Mouse (Mus musculus) E14TG2a.4 (cell line): ENCODE data around the gene M1ap.

Source experiments
- H3K27me3 ChIP-seq: 2 replicates; pipeline ENCODE4 v1.6.1; 2014; ENCODE audit warnings: low read length, control low read depth; ENCODE audit not compliant: insufficient read depth
- H3K36me3 ChIP-seq: 2 replicates; pipeline ENCODE4 v1.6.1; 2014; ENCODE audit warnings: low read length, control low read depth; ENCODE audit not compliant: insufficient read depth
- H3K4me1 ChIP-seq: replicated peaks from 2 replicates; pipeline ENCODE4 v1.6.1; 2014; ENCODE audit warnings: low read depth, low read length, control low read depth
- H3K4me3 ChIP-seq: replicated peaks from 2 replicates; pipeline ENCODE4 v1.5.1; 2014; ENCODE audit warnings: mild to moderate bottlenecking, low read length
- H3K9me3 ChIP-seq: 2 replicates; pipeline ENCODE4 v1.6.1; 2014; ENCODE audit warnings: low read length, control low read depth
- CTCF ChIP-seq: conservative IDR thresholded peaks from 2 replicates; pipeline ENCODE4 v1.5.1; 2014; ENCODE audit warnings: low read length
- NANOG ChIP-seq: IDR thresholded peaks from 2 replicates; pipeline ENCODE4 v1.6.1; 2014; ENCODE audit warnings: borderline replicate concordance, low read length, mixed read lengths
- POU5F1 ChIP-seq: IDR thresholded peaks from 2 replicates; pipeline ENCODE4 v1.6.1; 2014; ENCODE audit warnings: low read length, borderline replicate concordance

M1ap gene

GRCm38 (mm10) chr6:82997511-82998102 is 50.9 kb downstream of the M1ap start:
- peaks cover 4% of the 10 kb centered on the region; the same call in 1 of the 2 replicates for H3K4me1 ChIP-seq
- no peaks in the 10 kb centered on the region for H3K36me3 ChIP-seq
- H3K9me3 ChIP-seq = no peaks in the 10 kb centered on the region
- peaks cover 13% of the 10 kb centered on the region for H3K27me3 ChIP-seq
- H3K4me3 ChIP-seq = no peak overlapping the region
- TF ChIP-seq POU5F1 (no peak), CTCF (no peak), NANOG (no peak)

GRCm38 (mm10) chr6:82998326-82998725 is 51.6 kb downstream of the M1ap start:
- no peak overlapping the region for H3K4me3 ChIP-seq
- peaks cover 4% of the 10 kb centered on the region; the same call in 1 of the 2 replicates for H3K4me1 ChIP-seq
- TF ChIP-seq POU5F1 (no peak), CTCF (no peak), NANOG (no peak)
- peaks cover 13% of the 10 kb centered on the region for H3K27me3 ChIP-seq
- no peaks in the 10 kb centered on the region for H3K9me3 ChIP-seq
- H3K36me3 ChIP-seq = no peaks in the 10 kb centered on the region

- Histone ChIP-seq H3K4me3 (no peak overlapping the region), H3K36me3 (no peaks in the 10 kb centered on the region), H3K4me1 (peaks cover 4% of the 10 kb centered on the region; the same call in 1 of the 2 replicates), H3K27me3 (peaks cover 8% of the 10 kb centered on the region), H3K9me3 (no peaks in the 10 kb centered on the region)
- no peak for TF ChIP-seq CTCF
- no peak for TF ChIP-seq NANOG
- no peak for TF ChIP-seq POU5F1
Measured at GRCm38 (mm10) chr6:82999986-83000385, 53.3 kb downstream of the M1ap start.

GRCm38 (mm10) chr6:83003082-83003481 is 56.4 kb downstream of the M1ap start:
- H3K36me3 ChIP-seq = no peaks in the 10 kb centered on the region
- no peaks in the 10 kb centered on the region for H3K27me3 ChIP-seq

GRCm38 (mm10) chr6:83003850-83004249 is 57.1 kb downstream of the M1ap start:
- TF ChIP-seq CTCF (no peak), NANOG (no peak), POU5F1 (no peak)
- H3K36me3 ChIP-seq = no peaks in the 10 kb centered on the region
- H3K4me1 ChIP-seq = no peaks in the 10 kb centered on the region
- H3K9me3 ChIP-seq = no peaks in the 10 kb centered on the region
- H3K27me3 ChIP-seq = no peaks in the 10 kb centered on the region
- no peak overlapping the region for H3K4me3 ChIP-seq

More at GRCm38 (mm10) chr6:83003082-83003481, 56.4 kb downstream of the M1ap start:
- H3K4me3 ChIP-seq = no peak overlapping the region
- H3K4me1 ChIP-seq = no peaks in the 10 kb centered on the region
- TF ChIP-seq POU5F1 (no peak), NANOG (no peak), CTCF (no peak)
- no peaks in the 10 kb centered on the region for H3K9me3 ChIP-seq

- H3K4me3 ChIP-seq = no peak overlapping the region
- no peak for TF ChIP-seq POU5F1
- TF ChIP-seq CTCF = no peak
- TF ChIP-seq NANOG = no peak
- no peaks in the 10 kb centered on the region for H3K36me3 ChIP-seq
- H3K4me1 ChIP-seq = no peaks in the 10 kb centered on the region
- no peaks in the 10 kb centered on the region for H3K27me3 ChIP-seq
- peaks cover under 1% of the 10 kb centered on the region; the same call in 1 of the 2 replicates for H3K9me3 ChIP-seq
Measured at GRCm38 (mm10) chr6:83004309-83004708, 57.6 kb downstream of the M1ap start.

- TF ChIP-seq NANOG (no peak), POU5F1 (no peak), CTCF (no peak)
Measured at GRCm38 (mm10) chr6:83004872-83005271, 58.2 kb downstream of the M1ap start.

GRCm38 (mm10) chr6:83005444-83006011 is 58.8 kb downstream of the M1ap start:
- Histone ChIP-seq H3K9me3 (peaks cover 13% of the 10 kb centered on the region), H3K36me3 (no peaks in the 10 kb centered on the region), H3K4me3 (no peak overlapping the region), H3K4me1 (no peaks in the 10 kb centered on the region), H3K27me3 (no peaks in the 10 kb centered on the region)
- TF ChIP-seq CTCF (no peak), NANOG (no peak), POU5F1 (no peak)

More at GRCm38 (mm10) chr6:83004872-83005271, 58.2 kb downstream of the M1ap start:
- no peak overlapping the region for H3K4me3 ChIP-seq
- no peaks in the 10 kb centered on the region for H3K36me3 ChIP-seq
- H3K9me3 ChIP-seq = peaks cover 6% of the 10 kb centered on the region
- no peaks in the 10 kb centered on the region for H3K4me1 ChIP-seq
- H3K27me3 ChIP-seq = no peaks in the 10 kb centered on the region

- H3K4me3 ChIP-seq = no peak overlapping the region
- TF ChIP-seq POU5F1 (no peak), NANOG (no peak), CTCF (no peak)
- H3K36me3 ChIP-seq = no peaks in the 10 kb centered on the region
- peaks cover 19% of the 10 kb centered on the region for H3K9me3 ChIP-seq
- H3K27me3 ChIP-seq = no peaks in the 10 kb centered on the region
- H3K4me1 ChIP-seq = no peaks in the 10 kb centered on the region
Measured at GRCm38 (mm10) chr6:83006114-83006513, 59.4 kb downstream of the M1ap start.
